Mouse (Mus musculus) heart, adult 9 months (tissue): ENCODE measurements at regions not wholly inside any gene's neighbourhood (a gene's known extent, or its start where the extent isn't known, plus 50 kb on each side); places are given as distances from the start of the nearest gene placed in this dataset.

Source experiments
- DNase-seq, 2 experiments: peaks; one replicate each; pipeline ENCODE4 v3.0.0; 2022; ENCODE audit warnings: low spot score in 2 of 2

- no peak for DNase-seq
Measured at GRCm38 (mm10) chr6:94911836-94912235, 205.2 kb upstream of the Kbtbd8 start.

- DNase-seq, result no peak
Measured at GRCm38 (mm10) chr6:94911374-94911773, 205.7 kb upstream of the Kbtbd8 start.

- DNase-seq, result no peak
Measured at GRCm38 (mm10) chr6:94900862-94901261, 200.9 kb upstream of the Lrig1 start.

- DNase-seq, result no peak
Measured at GRCm38 (mm10) chr6:94898881-94899280, 198.9 kb upstream of the Lrig1 start.

- DNase-seq, result no peak
Measured at GRCm38 (mm10) chr6:94890165-94890564, 190.2 kb upstream of the Lrig1 start.

GRCm38 (mm10) chr6:94889271-94889670 lies 189.3 kb upstream of the Lrig1 start:
- DNase-seq, result no peak

GRCm38 (mm10) chr6:94881139-94881538 lies 181.2 kb upstream of the Lrig1 start:
- no peak for DNase-seq

GRCm38 (mm10) chr6:94875841-94876240 lies 175.9 kb upstream of the Lrig1 start:
- DNase-seq, result no peak

GRCm38 (mm10) chr6:94875065-94875464 lies 175.1 kb upstream of the Lrig1 start:
- DNase-seq, result no peak

GRCm38 (mm10) chr6:94874415-94874814 lies 174.5 kb upstream of the Lrig1 start:
- no peak for DNase-seq

- no peak for DNase-seq
Measured at GRCm38 (mm10) chr6:94867952-94868351, 168.0 kb upstream of the Lrig1 start.

- no peak for DNase-seq
Measured at GRCm38 (mm10) chr6:94865498-94865897, 165.5 kb upstream of the Lrig1 start.

GRCm38 (mm10) chr6:94858121-94858621 lies 158.2 kb upstream of the Lrig1 start:
- DNase-seq, result no peak

GRCm38 (mm10) chr6:94850121-94850520 lies 150.2 kb upstream of the Lrig1 start:
- DNase-seq, result no peak

GRCm38 (mm10) chr6:94849533-94849932 lies 149.6 kb upstream of the Lrig1 start:
- DNase-seq, result no peak

GRCm38 (mm10) chr6:94848437-94848836 lies 148.5 kb upstream of the Lrig1 start:
- no peak for DNase-seq

- no peak for DNase-seq
Measured at GRCm38 (mm10) chr6:94845821-94846220, 145.9 kb upstream of the Lrig1 start.

- no peak for DNase-seq
Measured at GRCm38 (mm10) chr6:94842856-94843255, 142.9 kb upstream of the Lrig1 start.

- DNase-seq, result no peak
Measured at GRCm38 (mm10) chr6:94841881-94842280, 141.9 kb upstream of the Lrig1 start.

GRCm38 (mm10) chr6:94835742-94836141 lies 135.8 kb upstream of the Lrig1 start:
- DNase-seq, result no peak

GRCm38 (mm10) chr6:94834551-94834950 lies 134.6 kb upstream of the Lrig1 start:
- DNase-seq, result no peak

GRCm38 (mm10) chr6:94830801-94831200 lies 130.8 kb upstream of the Lrig1 start:
- DNase-seq, result no peak

GRCm38 (mm10) chr6:94829246-94829645 lies 129.3 kb upstream of the Lrig1 start:
- DNase-seq, result no peak

- DNase-seq, result no peak
Measured at GRCm38 (mm10) chr6:94826656-94827055, 126.7 kb upstream of the Lrig1 start.
